Mouse (Mus musculus): ENCODE measurements around the gene Tmem262. TPM values are rescaled to one million over a fixed set of nuclear protein-coding genes. Genes with fewer than 3 reads are reported as not detected.

The Tmem262 gene
- polyA plus RNA-seq, 1 experiment from 2014 or later: not detected

GRCm38 (mm10) chr19:6062418-6062817 is 17.4 kb upstream of the Tmem262 start:
- peak overlapping the region; percentile 72 for H3K4me3 ChIP-seq
- WGBS: 63% methylated on average over 5 of the region's 5 CpGs
- no peak for ATAC-seq (ENCODE audit: low FRiP score, low read depth)
- H3K9me3 ChIP-seq: no peaks in the 10 kb centered on the region
- peak overlapping the region; percentile 100 for H3K4me2 ChIP-seq (replicated peaks)
- no peaks in the 10 kb centered on the region for H3K27me3 ChIP-seq (replicated peaks)
- H3K27ac ChIP-seq: no peak overlapping the region
- peak overlapping the region; percentile 94 for H3K9ac ChIP-seq
- peaks cover 12% of the 10 kb centered on the region; the same call in 1 of the 2 replicates for H3K36me3 ChIP-seq
- peaks cover 47% of the 10 kb centered on the region for H3K4me1 ChIP-seq

- Histone ChIP-seq H3K36me3 (peaks cover 12% of the 10 kb centered on the region; the same call in 1 of the 2 replicates), H3K9ac (no peak overlapping the region), H3K27me3 (replicated peaks) (no peaks in the 10 kb centered on the region), H3K4me1 (peaks cover 52% of the 10 kb centered on the region), H3K4me3 (no peak overlapping the region), H3K4me2 (replicated peaks) (peak overlapping the region; percentile 100; the same call in 1 of the 2 replicates), H3K9me3 (no peaks in the 10 kb centered on the region), H3K27ac (no peak overlapping the region)
- no peak for ATAC-seq (ENCODE audit: low FRiP score, low read depth)
- WGBS: 94% methylated on average over 6 of the region's 6 CpGs
These were observed 16.8 kb upstream of the Tmem262 start for GRCm38 (mm10) chr19:6063081-6063480.

- H3K27me3 ChIP-seq (replicated peaks): no peaks in the 10 kb centered on the region
- H3K36me3 ChIP-seq: peaks cover 32% of the 10 kb centered on the region
- WGBS: 31% methylated on average over 5 of the region's 5 CpGs
- H3K4me3 ChIP-seq: peak overlapping the region; percentile 49
- H3K4me1 ChIP-seq: peaks cover 45% of the 10 kb centered on the region
- H3K9ac ChIP-seq: peak overlapping the region; percentile 64
- ATAC-seq (ENCODE audit: low FRiP score, low read depth): no peak
- peak overlapping the region; percentile 74; the same call in 1 of the 2 replicates for H3K27ac ChIP-seq
- no peaks in the 10 kb centered on the region for H3K9me3 ChIP-seq
- H3K4me2 ChIP-seq (replicated peaks): peak overlapping the region; percentile 93
These were observed 13.3 kb upstream of the Tmem262 start for GRCm38 (mm10) chr19:6066571-6066970.

DNA sequence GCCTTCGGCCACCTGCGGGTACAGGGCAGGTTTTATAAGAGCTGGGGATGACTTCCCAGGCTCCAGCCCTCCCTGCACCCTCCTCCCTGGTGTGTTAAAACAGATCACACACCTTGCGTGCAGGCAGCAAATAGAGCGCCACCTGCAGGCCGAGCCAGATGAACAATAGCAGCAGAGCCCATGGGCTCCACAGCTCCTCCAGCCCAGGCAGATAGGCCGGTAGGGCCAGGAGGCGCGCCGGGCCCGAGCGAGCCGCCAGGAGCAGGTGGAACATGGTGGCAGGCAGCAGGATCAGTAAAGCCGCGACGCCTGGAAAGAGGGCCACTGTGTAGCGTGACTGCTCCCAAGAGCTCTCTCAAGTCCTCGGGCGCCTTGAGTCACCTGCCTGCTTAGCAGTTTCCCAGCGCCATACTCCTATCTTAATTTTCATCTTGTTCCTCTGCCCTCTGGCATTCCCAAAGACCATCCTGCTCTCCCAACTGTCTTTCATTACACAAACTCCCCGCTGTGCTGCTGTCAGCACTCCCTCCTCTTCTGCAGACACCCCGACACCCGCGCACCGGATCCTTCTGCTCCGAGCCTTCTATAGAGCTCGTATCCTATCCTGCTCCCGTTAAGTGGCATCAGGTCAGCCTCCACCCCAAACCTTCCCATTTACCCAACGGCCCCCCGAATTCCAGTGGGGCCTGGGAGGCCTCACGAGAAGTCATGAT is 12.7 kb upstream of the Tmem262 start:
- WGBS: under 1% methylated on average over 30 of the region's 30 CpGs
- Histone ChIP-seq H3K9ac (peak overlapping the region; percentile 64), H3K27ac (peak overlapping the region; percentile 74), H3K36me3 (peaks cover 34% of the 10 kb centered on the region), H3K4me1 (peaks cover 40% of the 10 kb centered on the region), H3K4me2 (replicated peaks) (peak overlapping the region; percentile 93), H3K9me3 (no peaks in the 10 kb centered on the region), H3K4me3 (peak overlapping the region; percentile 49), H3K27me3 (replicated peaks) (no peaks in the 10 kb centered on the region)
- ATAC-seq (ENCODE audit: low FRiP score, low read depth): peak; percentile 77

GRCm38 (mm10) chr19:6067724-6068415 is 12.0 kb upstream of the Tmem262 start, which contains the start of gene Tm7sf2:
Gene Tm7sf2 (minus strand): TSS chr19:6068373.
- no peaks in the 10 kb centered on the region for H3K27me3 ChIP-seq (replicated peaks)
- peak within 1 kb of the TSS; percentile 64 for H3K9ac ChIP-seq
- ATAC-seq (ENCODE audit: low FRiP score, low read depth): peak; percentile 93
- 6% methylated on average over 33 of the region's 33 CpGs for WGBS
- peaks cover 38% of the 10 kb centered on the region for H3K36me3 ChIP-seq
- peak within 1 kb of the TSS; percentile 93 for H3K4me2 ChIP-seq (replicated peaks)
- H3K27ac ChIP-seq: peak within 1 kb of the TSS; percentile 74
- H3K4me1 ChIP-seq: peaks cover 32% of the 10 kb centered on the region
- H3K9me3 ChIP-seq: no peaks in the 10 kb centered on the region
- peak within 1 kb of the TSS; percentile 49 for H3K4me3 ChIP-seq

DNA sequence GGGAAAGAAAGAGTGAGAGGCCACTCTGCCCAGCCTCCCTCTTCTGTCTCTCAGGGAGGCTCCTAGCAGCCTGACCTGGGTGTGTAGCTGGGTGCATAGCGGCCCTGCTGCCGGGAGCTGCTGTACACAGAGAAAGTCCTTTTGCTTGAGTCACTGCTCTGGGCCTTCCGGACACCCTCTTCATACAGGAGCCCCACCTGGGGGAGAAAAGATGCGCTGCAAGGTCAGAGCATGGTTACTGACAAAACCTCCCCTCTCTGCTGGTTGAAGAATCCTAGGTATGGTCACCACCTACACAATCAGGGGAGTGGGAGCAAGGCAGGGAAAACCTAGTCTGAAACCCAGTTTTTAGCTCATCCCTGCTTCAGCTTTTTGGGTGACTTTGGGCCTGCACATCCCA is 10.9 kb upstream of the Tmem262 start:
- Histone ChIP-seq H3K9ac (no peak overlapping the region), H3K4me3 (no peak overlapping the region), H3K36me3 (peaks cover 47% of the 10 kb centered on the region), H3K4me1 (peaks cover 25% of the 10 kb centered on the region), H3K27ac (no peak overlapping the region), H3K4me2 (replicated peaks) (0 out of 2 replicates have a peak overlapping the region, but pooled peaks have one; percentile 93), H3K27me3 (replicated peaks) (no peaks in the 10 kb centered on the region), H3K9me3 (no peaks in the 10 kb centered on the region)
- WGBS: 79% methylated on average over 4 of the region's 4 CpGs
- ATAC-seq (ENCODE audit: low FRiP score, low read depth): no peak

- no peaks in the 10 kb centered on the region for H3K27me3 ChIP-seq (replicated peaks)
- H3K9ac ChIP-seq: no peak overlapping the region
- no peak overlapping the region for H3K4me3 ChIP-seq
- H3K4me1 ChIP-seq: peaks cover 25% of the 10 kb centered on the region
- no peak overlapping the region for H3K4me2 ChIP-seq (replicated peaks)
- peaks cover 50% of the 10 kb centered on the region for H3K36me3 ChIP-seq
- 94% methylated on average over 10 of the region's 10 CpGs for WGBS
- no peak for ATAC-seq (ENCODE audit: low FRiP score, low read depth)
- no peak overlapping the region for H3K27ac ChIP-seq
- H3K9me3 ChIP-seq: no peaks in the 10 kb centered on the region
These were observed 10.0 kb upstream of the Tmem262 start for GRCm38 (mm10) chr19:6069851-6070250.

DNA sequence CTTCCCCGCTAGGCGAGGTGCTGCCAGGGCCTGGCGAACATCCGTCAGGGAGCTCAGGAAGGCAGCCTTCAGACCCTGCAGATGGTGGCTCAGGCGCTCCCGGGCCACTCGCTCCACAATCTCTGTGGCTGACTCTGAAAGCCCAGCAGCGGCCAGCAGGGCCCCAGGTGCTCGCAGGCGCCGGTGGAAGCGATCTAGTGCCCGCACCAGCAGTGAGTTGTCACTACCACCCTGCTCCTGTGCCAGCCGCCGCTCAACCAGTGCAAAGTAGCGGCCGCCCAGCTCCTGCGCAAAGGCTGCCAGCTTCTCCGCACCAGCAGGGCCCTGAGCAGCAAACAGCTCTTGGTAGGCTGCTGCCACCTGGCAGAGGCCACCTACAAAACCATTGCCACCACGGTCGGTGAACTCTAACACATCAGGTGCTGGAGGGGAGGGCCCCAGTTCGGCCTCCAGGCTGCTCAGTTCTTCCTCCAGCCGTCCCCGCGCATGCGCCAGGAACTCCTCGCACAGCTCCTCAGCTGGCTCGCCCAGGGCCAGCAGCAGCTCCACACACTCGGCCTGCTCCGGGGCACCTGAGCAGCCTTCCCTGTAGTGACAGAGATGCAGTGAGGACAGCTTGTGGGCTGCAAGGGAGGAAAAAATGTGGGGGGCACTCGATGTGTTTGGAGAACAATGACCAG is 9.1 kb upstream of the Tmem262 start:
- no peaks in the 10 kb centered on the region for H3K9me3 ChIP-seq
- no peak overlapping the region for H3K9ac ChIP-seq
- peaks cover 54% of the 10 kb centered on the region for H3K36me3 ChIP-seq
- H3K4me1 ChIP-seq: peaks cover 23% of the 10 kb centered on the region
- no peaks in the 10 kb centered on the region for H3K27me3 ChIP-seq (replicated peaks)
- no peak overlapping the region for H3K4me3 ChIP-seq
- 93% methylated on average over 31 of the region's 31 CpGs for WGBS
- H3K27ac ChIP-seq: no peak overlapping the region
- no peak for ATAC-seq (ENCODE audit: low FRiP score, low read depth)
- H3K4me2 ChIP-seq (replicated peaks): no peak overlapping the region

DNA sequence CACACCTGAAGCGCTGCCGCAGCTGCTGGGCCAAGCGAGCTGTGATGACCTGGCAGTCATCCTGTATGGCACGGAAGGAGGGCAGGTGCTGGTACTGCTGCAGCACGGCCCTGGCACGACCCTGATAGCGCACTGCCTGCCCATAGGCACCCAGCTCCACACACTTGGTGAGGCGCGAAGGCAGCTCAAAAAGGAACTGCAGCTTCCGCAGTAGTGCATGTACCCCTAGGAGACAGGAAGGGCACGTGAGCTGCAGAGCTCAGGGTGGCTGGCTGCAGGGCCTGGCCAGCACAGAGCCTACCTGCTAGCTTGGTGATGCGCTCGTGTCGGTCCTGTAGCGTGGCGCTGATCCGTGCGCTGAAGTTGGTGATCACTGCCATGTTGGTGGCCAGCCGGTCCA is 8.6 kb upstream of the Tmem262 start:
- WGBS: 95% methylated on average over 19 of the region's 19 CpGs
- H3K36me3 ChIP-seq: peaks cover 54% of the 10 kb centered on the region
- no peak overlapping the region for H3K4me3 ChIP-seq
- no peaks in the 10 kb centered on the region for H3K27me3 ChIP-seq (replicated peaks)
- peaks cover 22% of the 10 kb centered on the region for H3K4me1 ChIP-seq
- H3K9me3 ChIP-seq: no peaks in the 10 kb centered on the region
- no peak for ATAC-seq (ENCODE audit: low FRiP score, low read depth)
- H3K9ac ChIP-seq: no peak overlapping the region
- no peak overlapping the region for H3K4me2 ChIP-seq (replicated peaks)
- no peak overlapping the region for H3K27ac ChIP-seq

GRCm38 (mm10) chr19:6073889-6074288 is 5.9 kb upstream of the Tmem262 start:
- Histone ChIP-seq H3K9ac (no peak overlapping the region), H3K36me3 (peaks cover 49% of the 10 kb centered on the region), H3K27ac (no peak overlapping the region), H3K9me3 (no peaks in the 10 kb centered on the region), H3K4me3 (no peak overlapping the region), H3K27me3 (replicated peaks) (no peaks in the 10 kb centered on the region), H3K4me2 (replicated peaks) (no peak overlapping the region), H3K4me1 (peaks cover 9% of the 10 kb centered on the region)
- ATAC-seq (ENCODE audit: low FRiP score, low read depth): no peak
- WGBS: 93% methylated on average over 5 of the region's 5 CpGs

DNA sequence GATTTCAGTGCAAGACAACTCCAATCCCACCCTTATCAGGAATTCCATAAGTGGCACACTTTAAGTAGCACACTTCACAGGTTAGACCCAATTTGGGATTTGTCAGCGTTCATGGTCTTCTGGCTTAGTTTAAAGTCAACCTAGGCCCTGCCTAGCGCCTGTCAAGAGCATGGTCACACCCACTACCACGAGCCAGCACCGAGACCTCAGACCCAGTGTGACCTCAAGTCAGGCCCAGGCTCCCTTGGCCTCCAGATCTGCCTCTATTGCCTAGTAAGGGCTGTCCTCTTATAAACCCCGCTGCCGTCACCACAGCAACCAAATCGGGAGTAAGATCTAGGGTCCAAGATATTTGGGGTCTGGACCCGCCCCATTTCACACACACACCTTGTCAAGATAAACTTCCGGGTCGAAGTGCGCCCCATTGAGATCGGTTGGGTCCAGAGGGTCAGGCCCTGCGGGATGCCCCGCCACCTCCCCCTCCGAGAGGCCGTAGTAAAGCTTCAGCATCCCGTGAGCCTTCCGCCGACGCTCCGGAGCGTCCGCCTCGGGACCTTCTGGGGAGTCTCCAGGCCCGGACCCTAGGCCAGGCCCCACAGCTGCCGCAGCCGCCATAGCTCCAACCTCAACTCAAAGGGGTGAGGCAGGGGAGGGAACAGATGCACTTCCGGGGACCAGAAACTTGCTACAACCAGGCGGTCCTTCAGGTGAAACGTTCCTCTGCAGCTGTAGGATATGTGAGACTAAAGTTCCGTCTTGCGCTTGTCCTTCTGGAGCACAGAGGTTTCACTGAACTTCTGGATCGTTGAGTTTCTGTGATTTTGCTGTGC is 3.1 kb upstream of the Tmem262 start, which contains the start of gene Vps51:
Gene Vps51, minus strand, starts transcription at position 668 of the 830 bp plus-strand sequence.
- peak; percentile 82 for ATAC-seq (ENCODE audit: low FRiP score, low read depth)
- peak within 1 kb of the TSS; percentile 69 for H3K4me3 ChIP-seq
- peaks cover 8% of the 10 kb centered on the region for H3K4me1 ChIP-seq
- H3K4me2 ChIP-seq (replicated peaks): peak within 1 kb of the TSS; percentile 92
- H3K27me3 ChIP-seq (replicated peaks): no peaks in the 10 kb centered on the region
- H3K36me3 ChIP-seq: peaks cover 37% of the 10 kb centered on the region
- 2% methylated on average over 33 of the region's 33 CpGs for WGBS
- H3K9me3 ChIP-seq: no peaks in the 10 kb centered on the region
- peak within 1 kb of the TSS; percentile 61 for H3K9ac ChIP-seq
- H3K27ac ChIP-seq: peak within 1 kb of the TSS; percentile 67; the same call in 1 of the 2 replicates

Measured in neural tube, embryonic 12.5 days (tissue).